Mouse (Mus musculus): ENCODE data around the gene 4933415A04Rik.

GRCm38 (mm10) chr11:43569595-43569994 is 17.2 kb upstream of the 4933415A04Rik start:
- TF ChIP-seq CTCF (IDR thresholded peaks at IDR 0.05; ENCODE audit: low read depth, low read length): no peak
- no peak for TF ChIP-seq GATA1 (IDR thresholded peaks at IDR 0.05; ENCODE audit: borderline replicate concordance, low read length)
- no peak for TF ChIP-seq POLR2AphosphoS5 (IDR thresholded peaks at IDR 0.05; ENCODE audit: insufficient replicate concordance, low read depth, low read length)
- no peak for TF ChIP-seq GATA2 (IDR thresholded peaks at IDR 0.05; ENCODE audit: borderline replicate concordance, low read depth, low read length)
